Mouse (Mus musculus) heart, adult 2 months (tissue): ENCODE results near the gene Olfr1123.

Source experiments
- CTCF ChIP-seq: fragments of 200-600 bp; IDR thresholded peaks from 2 replicates; pipeline ENCODE4 v1.8.1; 2022; ENCODE audit warnings: antibody characterized with exemption, mild to moderate bottlenecking, moderate library complexity
- EP300 ChIP-seq: fragments of 200-500 bp; IDR thresholded peaks from 2 replicates; pipeline ENCODE4 v1.6.1; 2011; ENCODE audit warnings: low read depth, low read length, control low read depth; ENCODE audit not compliant: insufficient read depth
- POLR2A ChIP-seq: fragments of 200-500 bp; IDR thresholded peaks from 2 replicates; pipeline ENCODE4 v1.6.1; 2011; ENCODE audit warnings: mild to moderate bottlenecking, low read depth, low read length, control low read depth; ENCODE audit not compliant: insufficient read depth

- no peak for TF ChIP-seq POLR2A
- TF ChIP-seq CTCF = no peak
- TF ChIP-seq EP300 = no peak
Measured at GRCm38 (mm10) chr2:87429975-87430374, 13.5 kb downstream of the Olfr1123 start, which contains the start of gene Olfr1124.
